Mouse (Mus musculus) heart, adult 2 months (tissue): Measurements from ENCODE around the gene Bcl10.

Experiments
- CTCF ChIP-seq: fragments of 200-600 bp; IDR thresholded peaks from 2 replicates; pipeline ENCODE4 v1.8.1; 2022; ENCODE audit warnings: antibody characterized with exemption, mild to moderate bottlenecking, moderate library complexity
- POLR2A ChIP-seq: fragments of 200-500 bp; IDR thresholded peaks from 2 replicates; pipeline ENCODE4 v1.6.1; 2011; ENCODE audit warnings: mild to moderate bottlenecking, low read depth, low read length, control low read depth; ENCODE audit not compliant: insufficient read depth

GRCm38 (mm10) chr3:145947539-145948204 lies 25.1 kb downstream of the Bcl10 start:
- TF ChIP-seq CTCF (no peak), POLR2A (no peak)
